Mouse (Mus musculus): ENCODE measurements at regions not wholly inside any gene's neighbourhood (a gene's known extent, or its start where the extent isn't known, plus 50 kb on each side); places are given as distances from the start of the nearest gene placed in this dataset.
A peak's percentile ranks its signal among the peaks of the same experiment; 100 is the strongest.

- DNase-seq (ENCODE audit: low read depth, low spot score): no peak
- Histone ChIP-seq H3K27me3 (ENCODE audit: control insufficient read depth, insufficient read depth, low read length, poor library complexity, severe bottlenecking) (no peaks in the 10 kb centered on the region), H3K36me3 (ENCODE audit: control insufficient read depth, insufficient read depth, low read length, poor library complexity, severe bottlenecking) (no peaks in the 10 kb centered on the region)
Measured at GRCm38 (mm10) chr16:76133892-76134291, 111.8 kb upstream of the Samsn1 start.

DNA sequence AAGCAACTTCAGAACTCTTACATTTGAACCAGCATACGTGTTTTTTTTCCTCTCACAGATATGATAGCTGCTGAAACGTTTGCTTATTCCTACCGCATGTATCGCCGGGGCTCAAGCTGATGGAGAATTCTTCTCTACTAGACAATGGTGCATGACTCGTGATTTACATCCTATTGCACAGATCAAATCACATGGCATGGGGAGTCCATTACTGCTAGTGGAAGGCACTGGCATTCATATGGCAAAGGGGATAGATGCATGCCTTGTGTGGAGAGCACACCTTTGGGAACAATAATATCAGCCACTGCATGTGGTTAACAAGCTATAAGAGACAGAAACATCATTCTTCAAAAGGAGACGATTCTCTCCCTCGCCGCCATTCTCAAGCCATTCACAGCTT is 108.4 kb upstream of the Samsn1 start:
- no peak for DNase-seq (ENCODE audit: low read depth, low spot score)
- H3K36me3 ChIP-seq (ENCODE audit: control insufficient read depth, insufficient read depth, low read length, poor library complexity, severe bottlenecking): no peaks in the 10 kb centered on the region
- H3K27me3 ChIP-seq (ENCODE audit: control insufficient read depth, insufficient read depth, low read length, poor library complexity, severe bottlenecking): no peaks in the 10 kb centered on the region

GRCm38 (mm10) chr16:76129982-76130381 is 107.9 kb upstream of the Samsn1 start:
- H3K36me3 ChIP-seq (ENCODE audit: control insufficient read depth, insufficient read depth, low read length, poor library complexity, severe bottlenecking): no peaks in the 10 kb centered on the region
- peak; percentile 86 for DNase-seq (ENCODE audit: low read depth, low spot score)
- no peaks in the 10 kb centered on the region for H3K27me3 ChIP-seq (ENCODE audit: control insufficient read depth, insufficient read depth, low read length, poor library complexity, severe bottlenecking)

DNA sequence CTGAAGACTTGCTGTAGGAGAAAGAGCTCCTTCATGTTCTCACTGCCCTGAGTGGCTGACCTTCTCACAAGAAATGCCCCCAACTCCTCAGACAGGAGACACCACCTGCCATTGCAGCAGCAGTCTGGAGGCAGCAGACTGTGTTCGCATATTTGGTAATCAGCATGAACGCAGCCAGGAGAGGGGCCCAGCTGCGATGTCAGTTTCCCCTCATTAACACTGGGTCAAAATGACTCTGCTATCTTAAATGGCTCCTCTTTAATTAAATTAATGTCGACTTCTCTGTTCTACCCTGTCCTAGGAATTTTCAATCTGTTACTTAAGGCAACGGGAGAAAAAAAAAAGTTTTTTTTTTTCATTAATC is 100.9 kb upstream of the Samsn1 start:
- DNase-seq (ENCODE audit: low read depth, low spot score): no peak
- Histone ChIP-seq H3K27me3 (ENCODE audit: control insufficient read depth, insufficient read depth, low read length, poor library complexity, severe bottlenecking) (no peaks in the 10 kb centered on the region), H3K36me3 (ENCODE audit: control insufficient read depth, insufficient read depth, low read length, poor library complexity, severe bottlenecking) (no peaks in the 10 kb centered on the region)

DNA sequence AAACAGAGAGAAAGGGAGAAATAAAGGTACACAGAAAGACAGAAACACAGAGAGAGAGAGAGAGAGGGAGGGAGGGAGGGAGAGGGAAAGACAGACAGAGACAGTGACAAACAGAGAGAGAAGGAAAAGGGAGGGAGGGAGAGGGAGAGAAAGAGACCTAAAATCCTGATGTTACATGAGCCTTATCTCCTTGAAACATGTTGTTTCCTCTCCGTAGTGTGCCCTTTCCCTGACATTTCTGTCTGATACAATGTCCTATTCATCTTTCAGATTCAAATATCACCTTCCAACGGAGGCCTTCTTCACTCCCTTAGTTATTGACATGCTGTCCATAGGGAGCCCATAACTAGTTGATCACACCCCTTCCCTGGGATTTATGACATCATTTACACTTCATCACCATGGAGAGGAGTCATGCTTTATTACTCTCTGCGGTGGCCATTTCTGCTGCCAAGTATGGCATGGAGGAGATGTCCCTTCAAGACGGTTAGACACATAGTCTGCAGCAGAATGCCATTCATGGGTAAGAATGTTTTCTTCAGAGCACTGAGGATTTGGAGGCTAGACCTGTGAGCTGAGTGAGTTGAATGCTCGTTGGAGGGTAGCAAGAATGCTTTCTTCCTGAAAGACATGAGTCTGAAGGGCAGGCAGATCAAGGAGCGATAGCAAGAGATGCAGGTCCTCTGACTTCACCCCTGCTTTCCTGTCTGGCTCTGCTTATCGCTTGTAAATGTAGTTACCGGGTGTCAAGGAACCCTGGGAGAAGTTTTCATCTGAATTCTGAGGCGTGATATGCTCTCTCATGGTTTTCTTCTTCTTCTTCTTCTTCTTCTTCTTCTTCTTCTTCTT is 100.3 kb upstream of the Samsn1 start:
- H3K27me3 ChIP-seq (ENCODE audit: control insufficient read depth, insufficient read depth, low read length, poor library complexity, severe bottlenecking): no peaks in the 10 kb centered on the region
- DNase-seq (ENCODE audit: low read depth, low spot score): no peak

GRCm38 (mm10) chr16:76120712-76121111 is 98.6 kb upstream of the Samsn1 start:
- no peaks in the 10 kb centered on the region for H3K36me3 ChIP-seq (ENCODE audit: control insufficient read depth, insufficient read depth, low read length, poor library complexity, severe bottlenecking)
- no peak for DNase-seq (ENCODE audit: low read depth, low spot score)
- no peaks in the 10 kb centered on the region for H3K27me3 ChIP-seq (ENCODE audit: control insufficient read depth, insufficient read depth, low read length, poor library complexity, severe bottlenecking)

More for the DNA sequence above, 100.3 kb upstream of the Samsn1 start:
- no peaks in the 10 kb centered on the region for H3K36me3 ChIP-seq (ENCODE audit: control insufficient read depth, insufficient read depth, low read length, poor library complexity, severe bottlenecking)

DNA sequence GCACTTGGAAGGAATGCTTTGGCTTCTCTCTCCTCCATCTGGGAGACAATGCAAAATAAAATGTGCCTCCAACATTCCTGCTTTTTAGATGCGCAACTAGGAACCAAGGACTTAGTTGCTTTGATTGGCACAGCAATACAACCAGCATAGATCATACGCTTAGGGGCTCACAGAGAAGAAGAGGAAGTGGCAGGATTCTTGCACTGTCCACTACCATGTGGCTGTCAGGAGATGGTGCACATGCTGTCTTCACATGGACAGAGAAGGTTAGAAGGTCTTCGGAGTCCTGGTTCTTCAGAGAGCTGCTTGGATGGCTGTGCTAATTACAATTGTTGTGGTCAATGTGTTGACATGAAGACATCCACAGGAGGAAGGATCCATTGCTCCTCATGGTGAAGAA is 88.3 kb upstream of the Samsn1 start:
- no peaks in the 10 kb centered on the region for H3K27me3 ChIP-seq (ENCODE audit: control insufficient read depth, insufficient read depth, low read length, poor library complexity, severe bottlenecking)
- no peaks in the 10 kb centered on the region for H3K36me3 ChIP-seq (ENCODE audit: control insufficient read depth, insufficient read depth, low read length, poor library complexity, severe bottlenecking)
- no peak for DNase-seq (ENCODE audit: low read depth, low spot score)

- Histone ChIP-seq H3K36me3 (ENCODE audit: control insufficient read depth, insufficient read depth, low read length, poor library complexity, severe bottlenecking) (no peaks in the 10 kb centered on the region), H3K27me3 (ENCODE audit: control insufficient read depth, insufficient read depth, low read length, poor library complexity, severe bottlenecking) (no peaks in the 10 kb centered on the region)
- DNase-seq (ENCODE audit: low read depth, low spot score): no peak
Measured at GRCm38 (mm10) chr16:76108464-76108863, 86.4 kb upstream of the Samsn1 start.

DNA sequence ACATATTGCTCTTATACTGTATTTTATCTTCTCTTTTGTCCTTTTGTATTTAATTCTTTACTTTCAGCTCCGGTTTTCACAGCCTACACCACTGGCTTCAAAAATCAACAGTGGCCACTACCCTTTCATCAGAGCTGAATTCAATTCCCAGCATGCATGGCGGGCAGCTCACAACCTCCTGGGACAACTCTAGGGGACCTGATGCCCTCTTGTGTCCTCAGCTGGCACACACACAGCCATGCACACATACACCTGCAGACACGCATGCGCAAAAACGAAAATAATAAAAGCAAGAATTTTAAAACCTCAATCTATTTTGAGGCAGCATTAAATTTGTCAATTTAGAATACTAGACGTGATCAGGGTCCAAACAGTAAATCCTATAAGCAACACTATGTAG is 82.6 kb upstream of the Samsn1 start:
- Histone ChIP-seq H3K27me3 (ENCODE audit: control insufficient read depth, insufficient read depth, low read length, poor library complexity, severe bottlenecking) (no peaks in the 10 kb centered on the region), H3K36me3 (ENCODE audit: control insufficient read depth, insufficient read depth, low read length, poor library complexity, severe bottlenecking) (no peaks in the 10 kb centered on the region)
- no peak for DNase-seq (ENCODE audit: low read depth, low spot score)

- H3K27me3 ChIP-seq (ENCODE audit: control insufficient read depth, insufficient read depth, low read length, poor library complexity, severe bottlenecking): no peaks in the 10 kb centered on the region
Measured at GRCm38 (mm10) chr16:76101773-76102172, 79.7 kb upstream of the Samsn1 start.

DNA sequence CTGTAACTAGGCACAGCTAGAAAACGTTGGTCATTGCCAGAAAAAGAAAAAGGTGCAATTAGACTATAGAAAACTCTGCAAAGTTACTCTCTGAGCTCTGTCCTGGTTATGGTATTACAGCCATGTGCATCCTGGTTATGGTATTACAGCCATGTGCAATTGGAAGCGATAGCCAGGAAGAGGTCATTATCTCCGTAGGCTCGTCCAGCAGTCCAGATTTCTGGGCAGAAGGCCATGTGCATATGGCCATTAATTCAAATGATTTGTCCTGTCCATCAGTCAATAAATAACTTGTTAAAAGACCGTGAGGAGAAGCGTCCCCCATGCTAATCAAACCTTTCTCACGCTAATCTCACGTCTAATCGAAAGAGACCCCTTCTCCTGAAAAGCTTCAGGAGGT is 75.7 kb upstream of the Samsn1 start:
- Histone ChIP-seq H3K27me3 (ENCODE audit: control insufficient read depth, insufficient read depth, low read length, poor library complexity, severe bottlenecking) (no peaks in the 10 kb centered on the region), H3K36me3 (ENCODE audit: control insufficient read depth, insufficient read depth, low read length, poor library complexity, severe bottlenecking) (no peaks in the 10 kb centered on the region)
- no peak for DNase-seq (ENCODE audit: low read depth, low spot score)

More at GRCm38 (mm10) chr16:76101773-76102172, 79.7 kb upstream of the Samsn1 start:
- H3K36me3 ChIP-seq (ENCODE audit: control insufficient read depth, insufficient read depth, low read length, poor library complexity, severe bottlenecking): no peaks in the 10 kb centered on the region
- DNase-seq (ENCODE audit: low read depth, low spot score): no peak

GRCm38 (mm10) chr16:76096363-76096762 is 74.3 kb upstream of the Samsn1 start:
- DNase-seq (ENCODE audit: low read depth, low spot score): no peak
- no peaks in the 10 kb centered on the region for H3K36me3 ChIP-seq (ENCODE audit: control insufficient read depth, insufficient read depth, low read length, poor library complexity, severe bottlenecking)

DNA sequence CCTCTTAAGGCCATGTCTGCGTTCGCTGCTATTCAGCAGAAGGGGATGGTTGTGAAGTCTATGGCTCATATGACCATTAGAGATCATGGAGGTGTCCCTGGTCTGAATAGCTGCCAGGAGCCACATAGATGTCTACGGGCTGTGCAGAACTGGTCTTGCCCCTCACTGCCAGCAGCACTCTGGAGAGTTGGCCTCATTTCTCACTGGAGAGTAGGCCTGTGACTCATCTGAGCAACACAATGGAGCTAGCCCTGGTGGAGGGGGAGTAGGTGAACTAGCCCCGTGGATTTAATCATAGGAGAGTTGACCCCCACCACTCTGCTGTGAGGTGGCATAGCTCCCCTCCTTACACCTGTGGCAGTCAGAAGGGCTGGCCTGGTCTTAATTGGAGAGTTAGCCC is 63.3 kb upstream of the Samsn1 start:
- no peak for DNase-seq (ENCODE audit: low read depth, low spot score)
- Histone ChIP-seq H3K27me3 (ENCODE audit: control insufficient read depth, insufficient read depth, low read length, poor library complexity, severe bottlenecking) (no peaks in the 10 kb centered on the region), H3K36me3 (ENCODE audit: control insufficient read depth, insufficient read depth, low read length, poor library complexity, severe bottlenecking) (no peaks in the 10 kb centered on the region)

More at GRCm38 (mm10) chr16:76096363-76096762, 74.3 kb upstream of the Samsn1 start:
- no peaks in the 10 kb centered on the region for H3K27me3 ChIP-seq (ENCODE audit: control insufficient read depth, insufficient read depth, low read length, poor library complexity, severe bottlenecking)

DNA sequence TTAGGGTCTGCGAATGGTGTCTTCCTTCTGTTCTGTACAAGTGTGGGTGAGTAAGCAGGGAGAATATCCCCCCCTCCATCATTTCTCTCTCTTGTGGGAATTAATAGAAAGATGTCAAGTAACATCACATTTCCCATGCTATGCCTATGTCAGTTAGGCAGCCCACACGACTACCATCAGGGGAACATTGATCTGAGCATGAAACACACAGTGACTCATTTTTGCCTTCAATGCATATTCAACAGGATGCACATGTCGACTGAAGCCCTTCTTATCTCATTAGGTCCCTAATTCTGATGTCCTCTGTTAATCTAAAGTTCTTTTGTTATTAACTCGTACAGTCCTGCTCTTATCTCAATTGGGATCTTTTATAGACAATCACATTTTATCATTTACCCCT is 60.4 kb upstream of the Samsn1 start:
- Histone ChIP-seq H3K27me3 (ENCODE audit: control insufficient read depth, insufficient read depth, low read length, poor library complexity, severe bottlenecking) (no peaks in the 10 kb centered on the region), H3K36me3 (ENCODE audit: control insufficient read depth, insufficient read depth, low read length, poor library complexity, severe bottlenecking) (no peaks in the 10 kb centered on the region)
- no peak for DNase-seq (ENCODE audit: low read depth, low spot score)

DNA sequence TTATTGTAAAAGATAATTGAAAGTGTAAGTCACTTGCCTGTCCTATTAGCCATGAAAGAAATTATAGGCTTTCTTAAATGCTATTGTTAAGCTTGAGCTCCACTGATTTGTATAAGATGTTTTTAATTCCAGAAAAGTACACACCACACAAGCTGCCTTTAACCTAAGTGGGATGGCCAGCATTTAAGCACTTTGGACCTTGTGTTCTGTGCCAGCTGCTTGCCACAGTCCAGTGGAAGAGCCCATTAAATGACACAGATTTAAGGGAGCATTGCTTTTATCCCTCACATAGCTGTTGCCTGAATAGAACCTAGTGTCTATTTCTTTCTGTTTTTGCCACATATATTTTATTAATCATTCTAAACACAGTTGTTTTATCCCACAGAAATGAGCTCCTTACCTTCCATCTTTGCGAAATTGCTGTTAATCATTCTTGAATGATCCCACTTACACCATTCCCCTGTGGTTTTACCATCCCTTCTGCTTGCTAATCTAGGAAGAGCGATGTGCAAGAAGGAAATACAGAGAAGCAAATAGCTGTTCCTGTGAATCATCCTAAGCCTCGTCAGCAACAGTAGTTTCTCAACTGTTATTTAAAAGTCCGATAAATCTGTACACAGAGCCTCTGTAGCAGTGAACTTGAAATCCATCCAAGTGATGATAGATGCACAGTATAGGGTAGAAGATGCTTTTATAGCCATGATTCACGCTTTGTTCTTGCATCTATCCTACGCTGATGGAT is 57.9 kb upstream of the Samsn1 start:
- H3K36me3 ChIP-seq (ENCODE audit: control insufficient read depth, insufficient read depth, low read length, poor library complexity, severe bottlenecking): no peaks in the 10 kb centered on the region
- DNase-seq (ENCODE audit: low read depth, low spot score): no peak
- no peaks in the 10 kb centered on the region for H3K27me3 ChIP-seq (ENCODE audit: control insufficient read depth, insufficient read depth, low read length, poor library complexity, severe bottlenecking)

All from splenic B cell, adult 2 months (primary cell).